Mouse (Mus musculus) liver, embryonic 14.5 days (tissue): ENCODE data around the gene Grik1. TPM values are rescaled to one million over a fixed set of nuclear protein-coding genes. Genes with fewer than 3 reads are reported as not detected.

Source experiments
- ATAC-seq: fragments of 200-750 bp; cut with Nextera tagmentation; 2 replicates; pipeline ENCODE4 v1.8.0; 2017; ENCODE audit warnings: moderate number of reproducible peaks, mild to moderate bottlenecking, moderate library complexity; ENCODE audit not compliant: insufficient read depth
- DNase-seq, 3 experiments: peaks; one replicate each; pipeline ENCODE4 v3.0.0-alpha.2; 2012 to 2013; ENCODE audit warnings: low read depth in 3 of 3, low spot score in 3 of 3
- H3K27ac ChIP-seq: fragments of 300-500 bp; sonication (generic); 2 replicates; pipeline ENCODE4 v1.5.1; 2014; ENCODE audit warnings: moderate library complexity, mild to moderate bottlenecking, control low read depth, inconsistent platforms
- H3K27me3 ChIP-seq: fragments of 300-500 bp; sonication (generic); 2 replicates; pipeline ENCODE4 v1.6.1; 2014; ENCODE audit warnings: mild to moderate bottlenecking, low read length, moderate library complexity; ENCODE audit not compliant: control insufficient read depth, insufficient read depth
- H3K36me3 ChIP-seq: fragments of 300-500 bp; sonication (generic); replicated peaks from 2 replicates; pipeline ENCODE4 v1.6.1; 2014; ENCODE audit warnings: low read depth; ENCODE audit not compliant: control insufficient read depth, insufficient read depth
- H3K4me1 ChIP-seq, 2 experiments: fragments of 200-500 bp in 1 of 2; fragments of 300-500 bp in 1 of 2; sonication (generic) in 1 of 2; replicated peaks; 2 replicates each; pipeline ENCODE4 v1.6.1; 2012 to 2014; ENCODE audit warnings: antibody characterized with exemption in 1 of 2, inconsistent platforms in 1 of 2, low read length in 1 of 2; ENCODE audit not compliant: control insufficient read depth in 2 of 2, insufficient read depth in 2 of 2
- H3K4me2 ChIP-seq: fragments of 300-500 bp; sonication (generic); 2 replicates; pipeline ENCODE4 v1.6.1; 2014; ENCODE audit warnings: low read depth, mild to moderate bottlenecking, control low read depth, moderate library complexity
- H3K4me3 ChIP-seq, 2 experiments: fragments of 200-500 bp in 1 of 2; fragments of 300-500 bp in 1 of 2; sonication (generic) in 1 of 2; 2 replicates each; pipeline ENCODE4 v1.5.1; 2012 to 2014; ENCODE audit warnings: low read depth in 2 of 2, low read length in 2 of 2, mild to moderate bottlenecking in 2 of 2, control low read depth in 1 of 2, inconsistent platforms in 1 of 2, moderate library complexity in 1 of 2; ENCODE audit not compliant: insufficient read depth in 1 of 2
- H3K9ac ChIP-seq: fragments of 300-500 bp; sonication (generic); replicated peaks from 2 replicates; pipeline ENCODE4 v1.6.1; 2014; ENCODE audit warnings: mild to moderate bottlenecking, control low read depth, moderate library complexity
- H3K9me3 ChIP-seq: fragments of 300-500 bp; sonication (generic); 2 replicates; pipeline ENCODE4 v1.6.1; 2016; ENCODE audit warnings: low read length, mixed read lengths; ENCODE audit not compliant: control insufficient read depth
- CTCF ChIP-seq: IDR thresholded peaks from 2 replicates; pipeline ENCODE4 v1.5.1; 2016; ENCODE audit warnings: antibody characterized with exemption, low read depth, control low read depth
- EP300 ChIP-seq: IDR thresholded peaks from 2 replicates; pipeline ENCODE4 v1.6.1; 2016; ENCODE audit warnings: antibody characterized with exemption, low read depth
- WGBS: fragments of 180-500 bp; shearing (Covaris S2); extraction: QIAGEN DNeasy Blood & Tissue Kit; methylation state at CpG from one replicate; pipeline ENCODE4 v1.1.7; 2014; ENCODE audit not compliant: insufficient replicate concordance; 5-methylcytosine and 5-hydroxymethylcytosine counted together
- polyA plus RNA-seq, 2 experiments: library from polyadenylated mRNA; depleted of rRNA in 1 of 2; stranded (reverse) in 1 of 2; unstranded in 1 of 2; fragments of >200 nt; fragmentation: Nextera tagmentation in 1 of 2; extraction: Ambion mirVana in 1 of 2; gene quantifications; 2 replicates each; pipeline versions ENCODE4 v1.2.1 to v1.2.3; 2012 to 2014

The Grik1 gene
- polyA plus RNA-seq, 2 experiments: 0.01 to 0.03 TPM

DNA sequence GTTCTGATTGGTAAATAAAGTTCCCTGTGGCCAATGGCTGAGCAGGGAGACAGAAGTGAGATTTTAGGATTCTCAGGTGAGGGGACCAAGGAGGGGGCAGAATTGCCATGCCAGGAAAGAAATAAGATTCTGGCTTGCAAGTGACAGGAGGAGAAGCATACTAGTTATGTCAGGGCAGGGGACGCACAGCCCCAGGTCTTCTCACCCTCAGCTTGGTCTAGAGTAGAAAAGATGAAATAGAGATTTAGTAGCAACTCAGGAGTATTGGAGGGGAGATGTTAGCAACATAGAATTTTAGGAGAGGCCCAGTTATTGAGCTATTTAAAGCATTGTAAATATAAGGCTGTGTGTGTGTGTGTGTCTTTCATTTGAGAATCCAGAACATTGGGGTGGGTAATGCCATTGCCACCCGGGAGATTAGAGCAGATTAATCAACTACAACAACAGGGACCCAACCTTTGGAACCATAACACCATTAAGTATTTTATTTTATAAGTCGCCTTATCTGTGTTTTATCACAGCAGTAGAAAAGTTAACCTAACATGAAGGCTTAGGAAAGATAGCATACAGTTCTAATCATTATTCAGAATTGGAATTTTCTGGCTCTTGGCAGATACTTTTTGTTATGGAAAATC is 436.5 kb downstream of the Grik1 start:
- no peak for ATAC-seq
- H3K9ac ChIP-seq: no peak overlapping the region
- 58% methylated on average over 3 of the region's 3 CpGs for WGBS
- H3K9me3 ChIP-seq: no peaks in the 10 kb centered on the region
- no peaks in the 10 kb centered on the region for H3K36me3 ChIP-seq
- DNase-seq: no peak
- no peak overlapping the region for H3K4me2 ChIP-seq
- H3K27ac ChIP-seq: no peak overlapping the region
- H3K4me1 ChIP-seq: no peaks in the 10 kb centered on the region
- H3K4me3 ChIP-seq: no peak overlapping the region
- no peaks in the 10 kb centered on the region for H3K27me3 ChIP-seq
- no peak for TF ChIP-seq CTCF
- TF ChIP-seq EP300: no peak

DNA sequence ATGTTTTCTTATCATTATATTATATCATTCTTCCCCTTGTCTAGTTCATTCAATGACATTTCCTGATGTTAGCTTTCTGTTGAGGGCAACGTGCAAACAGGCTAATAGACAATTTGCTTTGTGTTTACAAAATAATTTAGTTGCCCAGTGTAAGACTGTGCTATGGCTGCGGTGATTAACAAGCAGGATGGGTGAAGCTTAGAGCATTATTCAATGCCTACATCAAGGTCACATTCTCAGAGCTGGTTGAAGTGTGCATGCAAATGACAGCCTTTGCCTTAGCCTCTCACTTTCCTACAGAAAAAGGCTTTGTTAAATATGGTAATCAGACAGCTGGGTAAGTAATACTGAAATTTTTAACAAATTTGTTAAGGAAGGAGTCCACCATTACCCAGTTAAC is 438.5 kb downstream of the Grik1 start:
- Histone ChIP-seq H3K27ac (no peak overlapping the region), H3K4me1 (no peaks in the 10 kb centered on the region), H3K9ac (no peak overlapping the region), H3K36me3 (no peaks in the 10 kb centered on the region), H3K27me3 (no peaks in the 10 kb centered on the region), H3K9me3 (no peaks in the 10 kb centered on the region), H3K4me2 (no peak overlapping the region), H3K4me3 (no peak overlapping the region)
- 50% methylated on average over 2 of the region's 2 CpGs for WGBS
- no peak for DNase-seq
- TF ChIP-seq CTCF (no peak), EP300 (no peak)
- ATAC-seq: no peak

DNA sequence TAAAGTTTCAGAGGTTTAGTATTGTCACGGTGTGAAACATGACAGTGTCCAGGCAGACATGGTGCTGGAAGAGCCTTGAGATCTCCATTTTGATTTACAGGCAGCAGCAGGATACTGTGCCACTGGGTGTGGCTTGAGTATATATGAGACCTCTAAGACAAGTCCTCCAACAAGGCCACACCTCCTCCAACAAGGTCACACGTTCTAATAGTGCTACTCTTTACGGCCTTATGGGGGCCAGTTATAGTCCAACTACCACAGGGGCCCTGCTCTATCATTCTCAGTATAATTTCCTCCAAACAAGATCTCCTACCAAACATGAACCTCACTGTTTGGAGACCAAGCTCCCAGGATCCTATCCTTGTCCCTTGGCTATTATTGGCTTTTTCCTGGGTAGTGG is 441.3 kb downstream of the Grik1 start:
- Histone ChIP-seq H3K4me2 (no peak overlapping the region), H3K9ac (no peak overlapping the region), H3K27me3 (no peaks in the 10 kb centered on the region), H3K9me3 (no peaks in the 10 kb centered on the region), H3K27ac (no peak overlapping the region), H3K4me1 (no peaks in the 10 kb centered on the region), H3K4me3 (no peak overlapping the region), H3K36me3 (no peaks in the 10 kb centered on the region)
- TF ChIP-seq EP300 (no peak), CTCF (no peak)
- no peak for DNase-seq
- no peak for ATAC-seq
- 69% methylated on average over 3 of the region's 3 CpGs for WGBS

Other genes starting within 250 kb of the Grik1 start
- not detected in 2 replicates for gene Cldn17, start 216.7 kb upstream of the Grik1 start, polyA plus RNA-seq (2012; rRNA removed)
- not detected in 2 replicates for gene Cldn17, start 216.7 kb upstream of the Grik1 start, polyA plus RNA-seq (2014; fragmentation: Nextera tagmentation; extraction: Ambion mirVana)